Mouse (Mus musculus) myocyte (in vitro differentiated cells): ENCODE results near the gene Ccdc9b.

ENCODE experiments used
- CEBPB ChIP-seq: IDR thresholded peaks from 2 replicates; pipeline ENCODE4 v1.6.1; 2011; ENCODE audit warnings: mild to moderate bottlenecking, moderate library complexity; ENCODE audit not compliant: poor library complexity, insufficient read depth, severe bottlenecking
- E2F4 ChIP-seq: IDR thresholded peaks from one replicate; pipeline ENCODE4 v1.6.1; 2011; ENCODE audit warnings: mild to moderate bottlenecking, control low read depth, moderate library complexity; ENCODE audit not compliant: insufficient read depth
- MAX ChIP-seq: IDR thresholded peaks from one replicate; pipeline ENCODE4 v1.6.1; 2011; ENCODE audit warnings: low read depth, mild to moderate bottlenecking, control low read depth
- MYOD1 ChIP-seq, 3 experiments: IDR thresholded peaks; one replicate each; pipeline ENCODE4 v1.6.1; 2011; ENCODE audit warnings: control low read depth in 2 of 3, low read depth in 2 of 3, mild to moderate bottlenecking in 2 of 3, moderate library complexity in 1 of 3; ENCODE audit not compliant: insufficient read length in 2 of 3, control insufficient read depth in 1 of 3
- MYOG ChIP-seq, 3 experiments: IDR thresholded peaks; one replicate each; pipeline ENCODE4 v1.6.1; 2011; ENCODE audit warnings: control low read depth in 2 of 3, low read depth in 2 of 3, mild to moderate bottlenecking in 2 of 3; ENCODE audit not compliant: insufficient read length in 2 of 3, control insufficient read depth in 1 of 3, insufficient read depth in 1 of 3
- POLR2A ChIP-seq: IDR thresholded peaks from one replicate; pipeline ENCODE4 v1.6.1; 2011; ENCODE audit warnings: low read depth, mild to moderate bottlenecking, control low read depth, moderate library complexity; ENCODE audit not compliant: insufficient read length
- POLR2AphosphoS2 ChIP-seq: IDR thresholded peaks from one replicate; pipeline ENCODE4 v1.6.1; 2011; ENCODE audit warnings: low read depth, control low read depth; ENCODE audit not compliant: insufficient read length
- SRF ChIP-seq: IDR thresholded peaks from one replicate; pipeline ENCODE4 v1.6.1; 2011; ENCODE audit warnings: low read depth; ENCODE audit not compliant: control insufficient read depth, insufficient read length
- TCF12 ChIP-seq: IDR thresholded peaks from one replicate; pipeline ENCODE4 v1.6.1; 2011; ENCODE audit warnings: mild to moderate bottlenecking, control low read depth; ENCODE audit not compliant: poor library complexity, insufficient read depth, severe bottlenecking
- TCF3 ChIP-seq: IDR thresholded peaks from one replicate; pipeline ENCODE4 v1.6.1; 2011; ENCODE audit warnings: low read depth, control low read depth; ENCODE audit not compliant: insufficient read length
- USF1 ChIP-seq: IDR thresholded peaks from one replicate; pipeline ENCODE4 v1.6.1; 2011; ENCODE audit warnings: low read depth, mild to moderate bottlenecking, control low read depth, moderate library complexity

DNA sequence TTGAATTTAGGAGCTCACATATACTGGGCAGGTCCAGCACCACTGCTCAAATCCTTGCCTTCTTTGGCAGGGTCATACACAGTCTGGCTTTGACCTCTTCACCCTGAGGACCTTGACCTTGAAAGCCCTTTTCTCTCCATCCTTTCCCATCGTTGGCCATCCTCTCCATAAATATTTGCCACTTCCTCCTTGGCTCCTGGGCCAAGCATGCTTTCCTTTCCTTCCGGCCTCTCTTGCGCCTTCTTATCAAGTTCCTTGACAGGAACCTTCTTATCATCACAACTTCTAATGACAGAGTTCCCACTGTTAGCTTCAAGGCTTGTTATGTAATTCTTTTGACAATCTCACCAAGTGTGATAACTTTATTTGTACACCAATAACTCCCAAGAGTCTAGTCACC is 42.7 kb upstream of the Ccdc9b start:
- TF ChIP-seq POLR2A (no peak), CEBPB (no peak), POLR2AphosphoS2 (no peak), TCF12 (no peak), E2F4 (no peak), USF1 (no peak), MAX (no peak), MYOG (IDR thresholded peaks at IDR 0.05; ENCODE audit: control insufficient read depth in 1 of 3, insufficient read depth in 1 of 3, insufficient read length in 2 of 3, low read depth in 2 of 3) (no peak), TCF3 (no peak), SRF (no peak), MYOD1 (IDR thresholded peaks at IDR 0.05; ENCODE audit: control insufficient read depth in 1 of 3, insufficient read length in 2 of 3, low read depth in 2 of 3) (no peak)
